Mouse (Mus musculus): ENCODE data around the gene Krcc1.

Krcc1 gene

GRCm38 (mm10) chr6:71271389-71272315 lies at the start of gene Krcc1:
TSS of gene Krcc1 (plus strand) at chr6:71271677.
- peak; percentile 97 to 98 for DNase-seq

- no peak for DNase-seq
These were observed 47.1 kb upstream of the Krcc1 start for GRCm38 (mm10) chr6:71224184-71224943.

- no peak for DNase-seq
These were observed 44.9 kb upstream of the Krcc1 start for GRCm38 (mm10) chr6:71226544-71226943.

- no peak for DNase-seq
These were observed 44.2 kb upstream of the Krcc1 start for GRCm38 (mm10) chr6:71227157-71227770.

GRCm38 (mm10) chr6:71235121-71235520 lies 36.4 kb upstream of the Krcc1 start:
- DNase-seq = no peak

- no peak for DNase-seq
These were observed 35.5 kb upstream of the Krcc1 start for GRCm38 (mm10) chr6:71235944-71236343.

GRCm38 (mm10) chr6:71236506-71236905 lies 35.0 kb upstream of the Krcc1 start:
- no peak for DNase-seq

- no peak for DNase-seq
These were observed 34.4 kb upstream of the Krcc1 start for GRCm38 (mm10) chr6:71237031-71237431.

GRCm38 (mm10) chr6:71239069-71239750 lies 32.3 kb upstream of the Krcc1 start:
- peak; percentile 81 to 87 for DNase-seq

- peak; percentile 55 to 57 for DNase-seq
These were observed 30.6 kb upstream of the Krcc1 start for GRCm38 (mm10) chr6:71240831-71241230.

GRCm38 (mm10) chr6:71242811-71243210 lies 28.7 kb upstream of the Krcc1 start:
- no peak for DNase-seq

GRCm38 (mm10) chr6:71243258-71243657 lies 28.2 kb upstream of the Krcc1 start:
- DNase-seq = no peak

- DNase-seq = no peak
These were observed 23.1 kb upstream of the Krcc1 start for GRCm38 (mm10) chr6:71248420-71248819.

- no peak for DNase-seq
These were observed 21.9 kb upstream of the Krcc1 start for GRCm38 (mm10) chr6:71249615-71250014.

GRCm38 (mm10) chr6:71250951-71251350 lies 20.5 kb upstream of the Krcc1 start:
- no peak for DNase-seq

GRCm38 (mm10) chr6:71254456-71254855 lies 17.0 kb upstream of the Krcc1 start:
- DNase-seq = no peak

GRCm38 (mm10) chr6:71256166-71256565 lies 15.3 kb upstream of the Krcc1 start:
- no peak for DNase-seq

GRCm38 (mm10) chr6:71257375-71257774 lies 14.1 kb upstream of the Krcc1 start:
- no peak for DNase-seq

GRCm38 (mm10) chr6:71258562-71258961 lies 12.9 kb upstream of the Krcc1 start:
- no peak for DNase-seq

- DNase-seq = no peak
These were observed 12.3 kb upstream of the Krcc1 start for GRCm38 (mm10) chr6:71259166-71259565.

- no peak for DNase-seq
These were observed 11.3 kb upstream of the Krcc1 start for GRCm38 (mm10) chr6:71260051-71260640.

GRCm38 (mm10) chr6:71261060-71261459 lies 10.4 kb upstream of the Krcc1 start:
- DNase-seq = no peak

Data from cerebellum, postnatal 10 days (tissue).